In genomic region chr3:37816781-37817433, GRCm38 (mm10) we compare ENCODE assay signal across 9 mouse cellular contexts.
A peak's percentile ranks its signal among the peaks of the same experiment; 100 is the strongest.
DNase-seq lines count a peak whose midpoint lies in the region; ATAC-seq lines count a peak whose summit lies in the region.
"Had no signal": no experiment of that assay in that cellular context is flagged by ENCODE, and none has a peak within 500 bp of the region (broad histone marks: within the 10 kb centered on the region; RNA-seq: fewer than 3 reads in every experiment).

No protein-coding gene starts in this region.

- H3K4me2 ChIP-seq in neural tube, embryonic 13.5 days, result no peak overlapping the region

- H3K27me3 ChIP-seq in neural tube, embryonic 13.5 days, result no peaks in the 10 kb centered on the region

- WGBS in neural tube, embryonic 13.5 days, result 31% methylated on average over 6 of the region's 6 CpGs

- no peak for DNase-seq in neural tube, embryonic 10.5 days (ENCODE audit: extremely low spot score, low spot score)
- peak; percentile 78 for DNase-seq in fibroblast of lung, adult 2 months (ENCODE audit: low read depth)
- peak; percentile 55 to 78 for DNase-seq in layer of hippocampus, postnatal 14 days (ENCODE audit: low spot score in 2 of 2)
- DNase-seq in telencephalon, adult 2 months (ENCODE audit: low read depth, low spot score), result peak; percentile 69
- DNase-seq in adrenal gland, adult 8-10 months, result no peak
- DNase-seq: liver, postnatal 0 days had no signal

- no peaks in the 10 kb centered on the region for H3K36me3 ChIP-seq in neural tube, embryonic 13.5 days

- peak; percentile 63; the same call in 1 of the 2 replicates for ATAC-seq in neural tube, embryonic 13.5 days (ENCODE audit: low read depth)
- ATAC-seq in megakaryocyte-erythroid progenitor cell, adult 5-6 weeks (replicated peaks; ENCODE audit: low FRiP score, low TSS enrichment, poor library complexity, severe bottlenecking), result no peak
- ATAC-seq in erythroid progenitor cell, adult 5-6 weeks (replicated peaks; ENCODE audit: low FRiP score, poor library complexity, severe bottlenecking), result no peak
- ATAC-seq: liver, postnatal 0 days had no signal

- H3K4me3 ChIP-seq in neural tube, embryonic 13.5 days, result no peak overlapping the region

- no peak overlapping the region for H3K9ac ChIP-seq in neural tube, embryonic 13.5 days
- H3K9ac ChIP-seq: liver, postnatal 0 days had no signal

- 0 out of 2 replicates have a peak overlapping the region, but pooled peaks have one; percentile 46 for H3K27ac ChIP-seq in neural tube, embryonic 13.5 days (replicated peaks)

- no peaks in the 10 kb centered on the region for H3K9me3 ChIP-seq in neural tube, embryonic 13.5 days

- peaks cover 9% of the 10 kb centered on the region for H3K4me1 ChIP-seq in neural tube, embryonic 13.5 days (replicated peaks)

Comparison
In these comparisons a context has a peak if more than half of its experiments do, and no peak if none do; other contexts are left out.
1. DNase-seq: peak in fibroblast of lung, adult 2 months (single experiment), layer of hippocampus, postnatal 14 days (2 of 2) and telencephalon, adult 2 months (single experiment); none in neural tube, embryonic 10.5 days (single experiment) and adrenal gland, adult 8-10 months (single experiment).